Mouse (Mus musculus): ENCODE measurements around the gene Ahcyl1.

Ahcyl1 gene

DNA sequence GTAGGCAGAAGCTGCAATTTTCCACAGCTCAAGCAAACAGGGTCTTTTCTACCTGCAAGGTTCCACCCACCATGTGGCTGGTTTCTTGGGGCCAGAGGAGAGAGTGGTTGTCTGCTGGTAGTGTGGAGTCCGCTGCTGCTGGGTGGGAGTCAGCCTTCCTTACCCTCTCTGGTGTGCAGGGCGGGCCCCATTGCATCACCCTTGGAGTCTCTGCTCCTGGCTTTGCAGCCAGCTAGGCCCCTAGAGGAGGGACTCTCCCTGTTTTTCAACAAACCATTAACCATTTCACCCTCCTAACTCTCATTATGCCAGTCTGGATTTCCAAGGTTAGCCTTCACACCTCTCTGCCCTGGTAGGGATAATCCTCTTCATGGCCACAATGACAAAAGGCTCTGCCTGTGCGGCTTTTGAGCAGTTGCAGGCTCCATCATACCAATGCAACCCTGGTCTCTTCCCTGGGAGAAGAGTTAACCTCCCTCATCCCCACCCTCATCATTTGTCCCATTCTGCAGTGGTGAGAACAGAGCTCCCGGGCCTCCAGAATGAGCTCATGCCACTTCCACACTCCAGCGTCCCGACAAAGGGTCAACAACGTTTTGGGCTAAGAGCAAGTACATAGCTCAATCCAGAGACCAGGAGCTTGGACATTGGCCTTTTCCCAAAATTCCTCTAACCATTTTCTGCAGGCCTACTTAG lies 7.5 kb upstream of the Ahcyl1 start:
- DNase-seq = peak; percentile 98

DNA sequence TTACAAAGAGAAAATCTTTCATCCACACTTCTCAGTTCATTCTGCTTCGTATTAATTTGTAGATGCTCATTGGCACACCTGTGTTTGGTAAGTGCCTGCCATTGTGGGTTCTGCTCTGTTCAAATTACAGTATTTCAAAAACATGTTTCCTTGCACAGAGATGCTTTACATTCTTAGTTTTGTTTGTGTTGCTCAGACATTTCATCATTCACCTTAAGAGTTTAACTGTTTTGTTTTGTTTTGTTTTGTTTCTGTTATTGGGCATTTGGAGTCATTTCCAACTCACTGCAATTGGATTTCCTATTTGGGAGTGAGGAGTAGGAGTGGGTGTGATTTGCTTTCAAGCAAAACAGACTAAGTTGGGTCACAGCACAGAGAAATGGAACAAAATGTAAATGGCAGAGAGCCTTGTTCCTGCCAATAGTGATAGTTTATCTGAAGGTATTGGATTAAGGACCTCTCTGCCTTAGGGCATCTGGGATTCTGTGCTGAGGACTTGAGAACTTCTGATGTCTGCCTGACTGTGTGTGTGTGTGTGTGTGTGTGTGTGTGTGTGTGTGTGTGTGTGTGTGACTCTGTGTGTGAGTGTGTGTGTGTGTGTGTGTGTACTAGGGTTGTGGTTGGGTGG lies 5.5 kb upstream of the Ahcyl1 start:
- DNase-seq = peak; percentile 67

- peak; percentile 61 for DNase-seq
Measured at GRCm38 (mm10) chr3:107700625-107701024, 4.3 kb upstream of the Ahcyl1 start.

- no peak for DNase-seq
Measured at GRCm38 (mm10) chr3:107696910-107697309, 550 bp upstream of the Ahcyl1 start.

DNA sequence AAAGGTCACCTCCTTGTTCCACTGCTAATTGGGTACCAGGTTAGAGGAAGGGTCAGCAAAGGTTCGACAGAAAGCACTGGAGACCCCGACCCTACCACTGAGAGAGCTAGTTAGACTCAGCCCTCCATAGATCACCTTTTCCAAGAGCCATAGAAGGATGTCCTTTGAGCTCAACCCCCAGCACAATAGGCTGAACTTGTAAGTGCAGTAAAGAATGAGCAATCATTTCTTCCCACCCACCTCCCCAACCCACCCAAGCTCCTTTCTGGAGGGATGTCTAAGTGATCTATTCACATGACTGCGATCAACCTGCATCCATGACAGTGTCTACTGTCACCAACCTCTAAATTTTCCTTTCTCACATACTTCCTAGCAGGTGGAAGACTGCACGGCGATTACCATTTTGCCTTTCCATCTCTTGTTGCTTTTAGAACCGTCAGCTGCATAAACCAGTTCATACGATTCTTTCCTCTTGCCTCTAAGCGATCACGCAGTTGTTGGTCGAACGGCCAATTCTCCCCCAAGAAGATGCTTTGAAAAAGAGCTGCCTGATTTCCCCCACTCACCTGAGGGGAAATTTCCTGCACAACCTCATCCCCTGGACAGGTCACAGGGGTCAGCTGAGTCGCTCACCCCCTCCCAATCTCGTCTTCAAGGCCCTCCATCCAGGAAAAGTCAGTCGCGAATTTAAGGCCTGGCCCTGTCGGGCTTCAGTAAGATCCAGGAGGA lies 977 bp downstream of the Ahcyl1 start:
- DNase-seq = peak; percentile 89

DNA sequence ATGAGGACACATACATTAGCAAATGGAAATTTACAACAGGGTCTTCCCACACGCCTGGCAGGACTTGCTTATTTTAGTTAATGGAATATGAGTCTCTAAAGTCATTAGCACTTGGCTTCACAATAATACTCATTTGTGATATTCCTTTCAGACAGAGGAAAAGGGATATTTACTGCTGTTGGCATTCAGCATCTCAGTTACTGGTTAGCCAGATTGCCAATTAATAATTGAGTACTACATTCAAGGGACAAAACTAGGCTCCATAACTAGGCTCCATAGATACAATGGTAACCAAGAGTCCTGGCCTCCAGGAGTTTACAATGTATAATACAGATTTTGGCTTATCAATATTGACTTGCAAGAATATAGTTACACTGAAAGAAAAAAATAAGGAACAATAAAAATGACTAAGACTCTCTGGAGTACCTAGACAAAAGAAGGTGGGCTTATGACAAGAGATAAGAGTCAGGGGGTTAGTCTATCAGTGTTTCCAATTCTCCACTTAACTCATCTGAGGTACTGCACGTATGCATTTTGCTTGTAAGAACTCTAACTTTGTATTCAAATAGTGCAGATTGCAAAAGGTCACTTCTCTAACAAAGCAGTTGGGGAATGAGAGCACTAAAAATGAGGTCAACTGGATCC lies 2.0 kb downstream of the Ahcyl1 start:
- no peak for DNase-seq

DNA sequence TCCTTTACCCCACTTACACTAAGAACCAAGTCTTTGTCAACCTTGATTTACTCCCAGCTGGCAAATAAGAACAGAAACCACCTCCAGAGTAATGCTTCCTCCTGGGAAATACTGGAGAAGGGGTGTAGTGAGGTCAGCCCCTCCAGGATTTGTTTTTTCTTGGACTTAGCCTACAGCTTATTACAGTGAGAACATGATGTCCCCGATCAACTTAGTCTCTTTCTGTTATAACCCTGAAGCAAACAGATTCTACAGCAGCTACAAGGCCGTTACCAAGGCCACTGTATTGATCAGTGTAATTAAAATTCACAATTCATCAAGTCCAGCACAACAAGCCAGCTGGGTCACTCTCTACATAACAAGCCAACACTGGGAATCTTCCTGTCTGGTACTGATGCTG lies 6.0 kb downstream of the Ahcyl1 start:
- peak; percentile 91 for DNase-seq

- DNase-seq = no peak
Measured at GRCm38 (mm10) chr3:107689245-107689644, 7.1 kb downstream of the Ahcyl1 start.

DNA sequence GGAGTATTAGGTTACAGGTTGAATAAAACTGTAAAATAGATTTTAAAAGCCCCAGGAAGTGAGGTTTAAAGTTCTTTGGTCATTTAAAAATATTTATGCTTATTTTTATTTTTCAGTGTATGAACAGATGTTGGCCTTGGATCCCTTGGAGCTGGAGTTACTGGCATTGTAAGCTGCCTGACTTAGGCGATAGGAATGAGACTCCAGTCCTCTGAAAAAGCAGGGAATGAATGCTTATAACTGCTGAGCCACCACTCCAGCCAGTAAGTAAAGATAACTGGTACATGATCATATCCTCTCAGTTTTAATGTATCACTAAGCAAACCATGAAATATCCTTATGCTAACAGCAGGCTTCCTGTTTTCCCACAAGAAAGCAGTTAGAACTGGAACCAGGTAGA lies 8.1 kb downstream of the Ahcyl1 start:
- peak; percentile 80 for DNase-seq

- DNase-seq = no peak
Measured at GRCm38 (mm10) chr3:107686276-107686977, 9.9 kb downstream of the Ahcyl1 start.

DNA sequence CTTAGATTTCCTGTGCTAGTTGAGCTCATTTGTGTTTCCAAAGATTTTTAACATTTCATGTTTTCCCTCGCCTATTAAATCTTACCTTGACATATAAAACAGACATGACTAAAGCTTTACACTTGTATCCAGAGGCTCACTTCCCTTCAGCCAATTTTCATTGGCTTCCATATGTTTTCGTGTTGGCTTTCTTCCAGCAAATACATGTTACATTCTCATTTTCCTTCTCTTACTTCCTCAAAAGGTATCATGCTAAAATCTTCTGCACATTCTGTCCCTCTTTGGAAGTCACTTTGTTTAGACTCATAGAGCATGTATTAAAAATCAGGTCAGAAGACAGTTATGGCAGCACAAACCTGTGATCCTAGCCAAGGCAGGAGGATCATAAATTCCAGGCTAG lies 10.7 kb downstream of the Ahcyl1 start:
- no peak for DNase-seq

GRCm38 (mm10) chr3:107683587-107683986 lies 12.8 kb downstream of the Ahcyl1 start:
- peak; percentile 49 for DNase-seq

DNA sequence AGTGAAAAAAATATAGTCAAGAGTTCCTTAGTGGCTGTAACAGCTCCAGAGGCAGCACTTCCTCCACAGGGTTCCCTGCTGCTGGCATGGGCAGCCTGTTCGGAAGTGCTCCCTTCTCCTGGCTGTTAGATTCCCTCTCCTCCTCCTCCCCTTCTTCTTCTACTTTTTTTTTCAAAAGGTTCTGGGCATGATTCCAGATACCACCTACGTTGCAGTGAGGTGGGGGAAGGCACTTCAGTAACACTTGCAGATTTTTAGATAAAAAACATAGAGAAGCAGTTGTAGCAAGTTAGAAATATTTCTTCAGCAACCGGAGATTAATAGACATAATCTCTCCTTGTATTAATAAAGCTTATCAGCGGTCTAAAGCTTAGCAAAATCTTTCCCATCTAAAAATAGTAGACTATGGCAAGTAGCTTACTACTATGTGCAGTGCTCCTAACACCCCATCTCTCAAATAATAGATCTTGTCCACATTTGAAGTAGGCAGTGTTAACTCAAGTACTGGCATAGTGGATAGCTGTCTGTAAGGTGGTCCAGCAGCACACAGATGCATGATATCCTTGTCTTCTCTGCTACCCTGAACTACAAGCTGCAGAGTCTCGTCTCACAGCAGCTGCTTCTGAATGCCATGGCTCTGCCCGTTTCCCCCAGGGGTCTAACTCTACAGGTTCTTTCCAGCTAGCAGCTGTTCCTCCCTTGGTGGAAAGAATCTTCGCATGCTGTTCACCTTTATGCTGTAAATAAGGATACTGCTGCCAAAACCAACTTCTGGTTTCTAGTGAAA lies 15.4 kb downstream of the Ahcyl1 start:
- DNase-seq = peak; percentile 95

DNA sequence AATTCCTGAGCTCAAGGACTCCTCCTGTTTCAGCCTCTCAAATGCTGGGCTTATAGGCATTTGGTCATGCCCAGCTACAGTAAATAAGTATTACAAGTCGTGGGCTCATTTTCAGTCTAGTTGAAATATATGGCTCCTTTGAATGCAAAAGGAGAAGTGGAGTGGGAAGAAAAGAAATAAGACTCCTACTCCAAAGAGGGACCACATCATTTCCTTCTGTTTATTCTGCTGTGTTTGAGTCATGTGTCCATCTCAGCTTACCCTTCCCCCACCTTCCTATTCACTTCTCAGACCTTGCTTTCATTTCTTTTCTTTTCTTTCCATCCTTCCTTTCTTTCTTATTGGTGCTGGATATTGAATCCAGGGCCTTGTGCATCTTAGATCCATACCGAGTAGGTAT lies 24.9 kb downstream of the Ahcyl1 start:
- no peak for DNase-seq

DNA sequence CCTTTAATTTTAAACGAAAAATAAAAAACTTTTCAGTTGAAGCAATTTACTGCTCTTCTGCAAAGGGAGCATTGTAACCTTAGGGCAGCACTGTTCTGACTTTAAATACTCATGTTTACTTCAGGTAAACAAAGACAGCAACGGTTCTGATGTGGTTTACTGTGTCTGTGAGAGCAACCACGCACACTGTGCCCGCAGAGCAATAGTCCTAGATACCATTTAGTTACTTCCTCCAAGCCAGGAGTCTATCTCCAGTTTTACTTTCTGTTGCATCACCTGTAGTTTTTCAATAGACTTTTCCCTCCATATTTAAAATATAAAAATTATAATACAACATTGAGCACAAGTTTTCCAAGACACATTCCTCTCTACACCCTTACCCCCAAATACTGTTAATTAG lies 25.9 kb downstream of the Ahcyl1 start:
- no peak for DNase-seq

DNA sequence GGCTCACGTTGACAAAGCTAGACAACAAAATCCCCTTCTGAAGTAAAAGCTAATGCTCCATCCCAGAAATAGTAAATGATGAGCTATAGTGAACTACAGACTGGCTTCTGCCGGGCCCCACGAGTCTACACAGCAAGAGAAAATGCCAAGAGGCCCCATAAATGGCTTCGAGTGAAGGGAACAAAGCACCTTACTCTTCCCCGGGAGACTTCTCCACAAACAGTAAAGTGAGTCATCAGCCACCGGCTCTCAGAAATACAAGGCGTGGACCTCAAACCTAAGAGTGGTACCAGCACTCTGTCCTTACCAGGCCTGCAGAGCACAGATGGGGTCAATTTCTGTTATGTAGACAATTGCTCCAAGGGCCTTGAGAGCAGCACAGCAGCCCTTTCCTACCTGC lies 27.6 kb downstream of the Ahcyl1 start:
- DNase-seq = peak; percentile 65

- peak; percentile 21 for DNase-seq
Measured at GRCm38 (mm10) chr3:107667426-107667825, 28.9 kb downstream of the Ahcyl1 start.

DNA sequence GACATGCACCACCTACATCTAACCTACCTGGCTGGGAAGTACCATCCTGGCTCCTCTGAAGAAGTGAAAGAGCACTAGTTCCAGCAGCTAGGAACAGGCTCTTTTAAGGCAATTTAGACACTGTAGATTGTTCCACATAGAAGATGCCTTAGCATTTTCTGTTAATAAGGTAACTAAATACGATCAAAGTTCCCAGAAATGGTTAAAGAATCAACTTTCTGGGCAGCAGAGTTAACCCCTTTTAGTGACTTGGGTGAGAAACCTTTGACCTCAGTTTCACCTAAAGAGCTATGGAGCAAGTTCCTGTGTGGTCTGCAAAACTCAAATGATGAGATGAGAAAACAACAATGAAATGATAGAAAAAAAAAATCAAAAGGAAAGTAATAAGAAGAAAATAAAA lies 31.7 kb downstream of the Ahcyl1 start:
- DNase-seq = peak; percentile 4

DNA sequence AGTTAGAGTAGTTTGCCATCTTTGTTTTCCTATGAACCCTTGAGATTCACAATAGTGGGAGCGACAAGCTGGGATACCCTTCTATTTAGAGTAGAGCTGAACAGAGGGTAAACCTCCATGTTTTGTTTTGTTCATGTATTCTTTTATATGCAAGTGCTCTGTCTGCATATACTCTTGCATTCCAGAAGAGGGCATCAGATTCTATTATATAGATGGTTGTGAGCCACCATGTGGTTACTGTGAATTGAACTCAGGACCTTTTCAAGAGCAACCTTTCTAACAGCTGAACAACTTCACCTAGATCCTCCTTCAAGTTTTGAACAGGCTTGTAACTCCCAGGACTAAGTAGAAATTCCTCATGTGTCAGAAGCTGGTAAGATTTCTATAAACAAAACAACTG lies 37.4 kb downstream of the Ahcyl1 start:
- no peak for DNase-seq

DNA sequence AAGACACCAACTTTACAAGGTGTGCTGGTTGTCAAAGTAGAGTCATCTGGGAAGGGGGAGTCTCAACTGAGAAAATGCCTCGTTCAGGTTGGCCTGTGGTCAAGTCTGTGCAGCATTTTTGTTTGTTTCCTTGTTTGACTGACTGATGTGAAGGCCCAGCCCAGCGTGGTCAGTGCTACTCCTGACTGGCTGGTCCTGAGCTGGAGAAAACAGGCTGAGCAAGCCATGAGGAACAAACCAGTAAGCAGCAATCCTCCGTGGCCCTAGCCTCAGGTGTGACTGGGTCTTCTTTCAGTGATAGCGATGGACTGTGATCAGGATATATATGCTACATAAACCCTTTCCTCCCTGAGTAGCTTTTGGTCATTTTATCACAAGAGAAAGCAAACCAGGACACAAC lies 39.5 kb downstream of the Ahcyl1 start:
- no peak for DNase-seq

DNA sequence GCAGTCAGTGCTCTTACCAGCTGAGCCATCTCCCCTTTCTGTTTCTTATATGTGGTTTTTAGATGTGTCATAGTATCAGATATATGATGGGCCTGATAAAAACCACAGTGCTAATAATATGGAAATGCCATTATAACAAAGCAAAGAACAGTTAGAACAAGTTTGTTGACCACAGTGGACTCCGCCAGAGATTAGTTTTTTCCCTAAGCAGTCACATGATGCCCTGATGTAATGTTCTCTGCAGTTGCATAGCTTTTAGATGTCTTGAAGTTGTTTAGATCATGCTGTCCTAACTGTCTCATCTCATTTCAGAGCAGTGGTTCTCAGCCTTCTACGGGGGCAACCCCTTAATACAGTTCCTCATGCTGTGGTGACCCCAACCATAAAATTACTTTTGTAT lies 40.2 kb downstream of the Ahcyl1 start:
- no peak for DNase-seq

DNA sequence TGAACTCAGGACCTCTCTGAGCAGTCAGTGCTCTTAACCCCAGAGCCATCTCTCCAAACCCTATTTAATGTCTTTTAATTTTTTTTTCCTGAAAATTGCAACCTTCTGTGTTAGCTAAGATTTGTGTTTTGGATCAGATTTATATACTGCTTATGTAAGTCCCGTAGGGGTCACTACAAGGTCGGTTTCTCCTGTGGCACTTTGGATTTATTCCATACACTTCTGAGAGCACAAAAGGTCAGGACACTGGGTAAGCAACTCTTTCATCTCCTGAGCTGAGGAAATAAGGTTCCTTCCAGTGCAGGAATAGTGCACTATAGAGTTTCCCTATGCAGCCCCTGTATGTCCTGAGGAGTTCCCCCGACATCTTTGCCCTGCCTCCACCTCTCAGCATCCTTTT lies 40.9 kb downstream of the Ahcyl1 start:
- no peak for DNase-seq
